Mouse (Mus musculus): Measurements from ENCODE around the gene Fam78a. TPM values are rescaled to one million over a fixed set of nuclear protein-coding genes. Genes with fewer than 3 reads are reported as not detected.

Gene Fam78a
- total RNA-seq, 2 experiments from 2014 or later, result 0.99 to 2.1 TPM

DNA sequence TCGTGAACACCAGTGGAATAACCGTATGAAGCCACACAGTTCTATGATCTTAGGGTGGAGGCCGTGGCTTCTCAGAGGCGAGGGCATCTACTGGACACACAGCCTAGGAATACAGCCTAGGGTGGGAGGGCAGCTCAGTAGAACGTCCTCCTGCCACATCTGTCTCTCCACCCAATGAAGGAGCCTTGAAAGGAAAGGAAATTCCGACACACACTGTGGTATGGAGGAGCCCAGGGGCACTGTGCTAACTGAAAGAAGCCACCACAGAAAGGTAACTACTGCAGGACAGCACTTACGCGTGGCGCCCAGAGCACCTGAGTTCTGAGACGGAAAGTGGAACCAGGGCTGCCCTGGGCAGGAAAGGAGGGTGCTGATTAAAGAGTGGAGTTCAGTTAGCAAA is 13.9 kb downstream of the Fam78a start:
- no peak for DNase-seq (ENCODE audit: low spot score in 2 of 2)

GRCm38 (mm10) chr2:32068811-32069607 is 15.6 kb downstream of the Fam78a start:
- no peak for DNase-seq (ENCODE audit: low spot score in 2 of 2)

DNA sequence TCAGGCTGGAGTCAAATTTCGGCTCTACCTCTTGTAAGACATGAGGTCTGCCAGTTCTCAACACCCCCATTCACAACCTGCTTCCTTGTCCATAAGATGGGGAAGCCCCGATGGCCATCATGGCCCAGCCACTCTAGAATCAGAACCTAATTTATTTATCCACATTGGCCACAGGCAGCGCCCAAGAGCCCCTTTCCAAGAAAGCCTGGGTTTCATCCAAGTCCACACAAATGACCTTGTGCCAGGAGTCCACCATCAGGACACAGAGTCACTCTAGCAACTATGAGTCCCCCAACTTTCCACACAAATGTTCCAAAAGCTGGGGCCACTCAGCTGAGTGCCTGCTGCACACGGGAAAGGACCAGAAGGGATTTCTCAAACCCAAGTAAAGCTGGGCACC is 18.7 kb downstream of the Fam78a start:
- DNase-seq (ENCODE audit: low spot score in 2 of 2), result no peak

- no peak for DNase-seq (ENCODE audit: low spot score in 2 of 2)
These were observed 19.3 kb downstream of the Fam78a start for GRCm38 (mm10) chr2:32065371-32065791.

- DNase-seq (ENCODE audit: low spot score in 2 of 2), result no peak
These were observed 19.7 kb downstream of the Fam78a start for GRCm38 (mm10) chr2:32064913-32065312.

- DNase-seq (ENCODE audit: low spot score in 2 of 2), result no peak
These were observed 21.1 kb downstream of the Fam78a start for GRCm38 (mm10) chr2:32063451-32064151.

- DNase-seq (ENCODE audit: low spot score in 2 of 2), result no peak
These were observed 21.8 kb downstream of the Fam78a start for GRCm38 (mm10) chr2:32062626-32063410.

GRCm38 (mm10) chr2:32061722-32062505 is 22.7 kb downstream of the Fam78a start:
- no peak for DNase-seq (ENCODE audit: low spot score in 2 of 2)

DNA sequence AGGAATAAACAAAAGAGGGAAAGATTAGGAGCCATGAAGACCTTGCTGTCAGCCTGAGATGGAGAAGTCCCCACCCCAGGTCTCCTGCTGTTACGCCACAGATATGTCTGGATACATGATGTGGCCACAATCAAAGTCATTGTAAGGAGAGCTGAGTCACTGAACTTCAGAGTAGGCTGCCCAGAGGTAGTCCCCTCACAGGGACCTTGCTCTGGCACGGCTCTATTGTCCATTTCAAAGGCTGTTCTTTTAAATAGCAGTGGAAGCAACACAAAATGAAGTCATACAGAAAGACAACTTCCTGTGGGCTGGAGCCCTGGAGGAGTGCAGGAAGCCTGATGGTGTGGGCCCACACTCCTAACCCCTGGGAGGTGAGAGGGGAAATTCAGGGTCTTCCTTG is 23.5 kb downstream of the Fam78a start:
- DNase-seq (ENCODE audit: low spot score in 2 of 2), result no peak

DNA sequence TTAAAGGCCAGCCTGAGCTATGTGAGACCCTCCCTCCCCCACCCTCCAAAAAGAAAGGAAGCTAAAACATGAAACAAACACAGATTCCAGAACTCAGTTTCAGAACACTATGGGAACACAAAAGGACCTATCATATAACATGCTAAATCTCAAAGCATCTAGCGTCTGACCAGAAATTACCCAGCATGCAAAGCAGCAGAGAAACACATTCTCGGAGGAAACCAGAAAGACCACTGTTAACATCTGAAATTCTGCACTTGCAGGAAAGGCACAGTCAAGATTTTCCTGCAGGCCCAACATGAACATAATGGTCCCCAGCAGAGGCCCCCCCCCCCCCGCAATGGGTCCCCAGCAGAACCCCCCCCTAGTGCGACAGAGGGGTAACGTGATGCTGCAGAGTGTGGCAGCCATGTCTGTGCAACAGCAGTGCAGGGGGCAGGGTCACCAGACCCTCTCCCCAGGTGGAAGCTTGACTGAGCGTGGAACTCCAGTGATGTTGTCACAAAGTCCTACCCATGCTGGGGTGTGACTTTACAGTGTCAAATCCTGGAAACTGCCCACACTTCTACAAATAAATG is 24.3 kb downstream of the Fam78a start:
- DNase-seq (ENCODE audit: low spot score in 2 of 2), result no peak

GRCm38 (mm10) chr2:32059613-32060012 is 25.0 kb downstream of the Fam78a start:
- DNase-seq (ENCODE audit: low spot score in 2 of 2), result no peak

GRCm38 (mm10) chr2:32058716-32059115 is 25.9 kb downstream of the Fam78a start:
- no peak for DNase-seq (ENCODE audit: low spot score in 2 of 2)

- DNase-seq (ENCODE audit: low spot score in 2 of 2), result no peak
These were observed 26.4 kb downstream of the Fam78a start for GRCm38 (mm10) chr2:32058241-32058640.

DNA sequence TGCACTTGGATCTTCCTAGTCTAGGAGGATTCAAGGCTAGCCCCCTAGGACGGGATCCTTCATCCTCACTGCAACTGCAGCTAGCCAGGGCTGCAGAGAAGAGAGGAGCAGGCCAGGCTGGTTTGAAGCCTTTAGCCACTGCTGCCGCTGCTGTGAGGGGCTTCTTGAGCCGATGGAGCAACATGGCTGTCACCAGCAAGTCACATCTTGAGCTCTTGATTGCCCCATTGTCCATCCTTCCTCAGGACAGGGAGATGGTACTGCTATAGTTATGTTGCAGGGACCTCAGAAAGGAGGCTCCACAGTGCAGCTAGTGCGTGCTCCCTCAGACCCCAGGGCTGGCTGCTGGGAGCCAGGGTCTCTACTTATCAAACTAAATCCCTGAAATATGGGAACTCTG is 26.9 kb downstream of the Fam78a start:
- DNase-seq (ENCODE audit: low spot score in 2 of 2), result no peak

DNA sequence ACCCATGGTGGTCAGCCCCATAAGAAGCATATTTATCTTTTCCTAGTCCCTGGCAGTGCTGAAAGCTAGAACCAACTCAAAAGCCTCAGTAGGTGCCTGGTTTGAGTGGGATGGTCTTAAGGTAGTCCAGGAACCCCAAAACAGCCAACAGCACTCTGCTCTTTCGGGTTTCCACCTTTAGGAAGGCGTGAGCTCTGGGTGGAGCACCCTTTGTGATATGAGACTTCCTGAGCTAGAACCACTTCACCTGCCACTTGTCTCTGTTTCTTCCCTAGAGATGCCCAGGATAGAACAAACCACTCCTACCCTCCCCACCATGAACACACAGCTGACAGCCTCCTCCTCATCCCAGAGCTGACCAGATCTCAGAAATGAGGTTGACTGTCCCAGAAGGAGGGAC is 27.3 kb downstream of the Fam78a start:
- DNase-seq (ENCODE audit: low spot score in 2 of 2), result no peak

DNA sequence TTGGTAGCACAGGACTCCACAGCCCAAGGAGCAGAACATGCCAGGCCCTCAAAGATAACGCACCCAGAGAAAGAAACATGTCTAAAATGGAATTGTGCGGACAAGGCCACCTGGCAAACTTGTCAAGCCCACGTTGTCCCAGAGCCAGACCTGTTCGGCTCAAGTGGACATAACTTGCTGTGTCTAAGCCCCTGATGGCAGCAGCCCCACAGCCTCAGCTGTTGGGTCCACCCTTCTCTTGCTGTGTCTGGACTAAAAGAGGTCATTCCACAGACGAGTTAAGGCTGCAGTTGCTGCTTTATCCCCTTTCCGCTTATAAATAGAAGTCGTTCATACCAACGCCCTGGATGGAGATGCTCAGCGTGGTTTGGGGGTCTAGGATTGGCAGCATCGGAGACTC is 28.1 kb downstream of the Fam78a start:
- DNase-seq (ENCODE audit: low spot score in 2 of 2), result no peak

GRCm38 (mm10) chr2:32055357-32055965 is 29.2 kb downstream of the Fam78a start:
- no peak for DNase-seq (ENCODE audit: low spot score in 2 of 2)

DNA sequence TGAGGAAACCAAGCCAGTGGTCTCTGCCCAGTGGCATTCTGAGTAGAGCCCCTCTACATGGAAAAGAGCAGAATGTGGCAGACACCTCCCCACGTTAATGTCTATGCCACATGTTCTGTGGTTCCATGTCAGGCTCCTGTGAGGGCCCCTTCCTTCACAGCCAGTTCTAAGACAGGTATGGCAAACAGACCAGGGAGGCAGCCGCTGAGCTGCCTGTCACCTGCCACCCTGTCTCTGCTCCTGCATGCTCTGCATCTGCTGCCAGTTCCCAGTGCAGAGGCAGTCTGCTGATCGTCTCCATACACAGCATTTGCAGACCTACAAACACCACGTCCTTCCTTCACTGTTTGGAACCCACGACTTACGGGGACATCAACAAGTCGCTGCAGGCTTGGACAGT is 32.2 kb downstream of the Fam78a start:
- DNase-seq (ENCODE audit: low spot score in 2 of 2), result no peak

- DNase-seq (ENCODE audit: low spot score in 2 of 2), result no peak
These were observed 32.9 kb downstream of the Fam78a start for GRCm38 (mm10) chr2:32051791-32052190.

DNA sequence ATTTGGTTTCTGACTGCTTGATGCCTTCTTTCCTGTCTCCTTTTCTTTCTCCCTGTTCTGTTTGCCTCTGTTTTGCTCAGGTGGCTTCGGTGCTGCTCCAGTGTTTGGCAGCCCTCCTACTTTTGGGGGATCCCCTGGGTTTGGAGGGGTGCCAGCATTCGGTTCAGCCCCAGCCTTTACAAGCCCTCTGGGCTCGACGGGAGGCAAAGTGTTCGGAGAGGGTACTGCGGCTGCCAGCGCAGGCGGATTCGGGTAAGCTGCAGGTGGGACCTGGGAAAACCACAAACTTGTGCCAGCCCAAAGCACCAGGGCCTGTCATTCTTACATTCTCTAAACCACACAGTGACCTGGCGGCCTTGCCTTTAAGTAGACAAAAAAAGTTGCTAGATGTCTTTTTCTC is 37.3 kb downstream of the Fam78a start:
- DNase-seq (ENCODE audit: low spot score in 2 of 2), result no peak
